Mouse (Mus musculus) hindbrain, embryonic 11.5 days (tissue): ENCODE measurements around the gene Fam187b. TPM values are rescaled to one million over a fixed set of nuclear protein-coding genes. Genes with fewer than 3 reads are reported as not detected.

Source experiments
- ATAC-seq: fragments of 200-750 bp; cut with Nextera tagmentation; 2 replicates; pipeline ENCODE4 v1.8.0; 2017; ENCODE audit warnings: mild to moderate bottlenecking, moderate TSS enrichment, moderate library complexity; ENCODE audit not compliant: low FRiP score
- DNase-seq: peaks from one replicate; pipeline ENCODE4 v3.0.0-alpha.2; 2015; ENCODE audit warnings: low spot score
- H3K27ac ChIP-seq: fragments of 300-500 bp; sonication (generic); 2 replicates; pipeline ENCODE4 v1.5.1; 2014; ENCODE audit warnings: mild to moderate bottlenecking, low read depth, low read length
- H3K27me3 ChIP-seq: fragments of 300-500 bp; sonication (generic); 2 replicates; pipeline ENCODE4 v1.6.1; 2014; ENCODE audit warnings: mild to moderate bottlenecking, low read length, moderate library complexity, mixed read lengths; ENCODE audit not compliant: control insufficient read depth, insufficient read depth
- H3K36me3 ChIP-seq: fragments of 300-500 bp; sonication (generic); 2 replicates; pipeline ENCODE4 v1.6.1; 2014; ENCODE audit warnings: mild to moderate bottlenecking, low read length, moderate library complexity, mixed read lengths; ENCODE audit not compliant: control insufficient read depth, insufficient read depth
- H3K4me1 ChIP-seq: fragments of 300-500 bp; sonication (generic); replicated peaks from 2 replicates; pipeline ENCODE4 v1.6.1; 2014; ENCODE audit warnings: low read length, mixed read lengths; ENCODE audit not compliant: control insufficient read depth, insufficient read depth
- H3K4me2 ChIP-seq: fragments of 300-500 bp; sonication (generic); replicated peaks from 2 replicates; pipeline ENCODE4 v1.6.1; 2014; ENCODE audit warnings: mild to moderate bottlenecking, low read depth, low read length
- H3K4me3 ChIP-seq: fragments of 300-500 bp; sonication (generic); 2 replicates; pipeline ENCODE4 v1.5.1; 2014; ENCODE audit warnings: low read depth, low read length
- H3K9ac ChIP-seq: fragments of 300-500 bp; sonication (generic); 2 replicates; pipeline ENCODE4 v1.6.1; 2014; ENCODE audit warnings: low read depth, low read length
- H3K9me3 ChIP-seq: fragments of 300-500 bp; sonication (generic); 2 replicates; pipeline ENCODE4 v1.6.1; 2016; ENCODE audit warnings: low read length; ENCODE audit not compliant: control insufficient read depth
- WGBS: fragments of 180-500 bp; shearing (Covaris S2); extraction: QIAGEN DNeasy Blood & Tissue Kit; methylation state at CpG from one replicate; pipeline ENCODE4 v1.1.7; 2014; 5-methylcytosine and 5-hydroxymethylcytosine counted together
- polyA plus RNA-seq: library from polyadenylated mRNA; unstranded; fragments of >200 nt; fragmentation: Nextera tagmentation; extraction: Ambion mirVana; gene quantifications from 2 replicates; pipeline ENCODE4 v1.2.1, GENCODE M21; 2014

Fam187b gene
- polyA plus RNA-seq, 1 experiment from 2014 or later: 0.59 TPM

DNA sequence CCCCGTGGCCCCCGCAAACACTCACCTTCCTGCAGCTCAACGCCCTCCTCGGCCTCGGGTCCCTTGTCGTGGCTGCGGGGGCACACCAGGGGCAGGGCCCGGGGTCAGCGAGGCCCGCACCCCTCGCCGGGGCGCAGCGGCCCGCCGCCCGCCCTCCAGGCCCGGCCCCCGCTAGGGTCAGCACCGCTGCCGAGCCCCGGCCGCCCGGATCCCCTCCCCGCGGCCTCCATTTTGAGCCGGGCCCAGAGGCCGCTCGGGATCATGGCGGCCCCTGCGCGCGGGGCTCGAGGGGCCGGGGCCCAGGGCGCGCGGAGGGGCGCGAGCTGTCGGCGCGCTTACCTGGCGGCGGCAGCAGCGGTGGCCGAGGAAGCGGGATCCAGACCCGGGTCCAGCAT is 17.2 kb upstream of the Fam187b start:
- Histone ChIP-seq H3K9me3 (no peaks in the 10 kb centered on the region), H3K4me1 (no peaks in the 10 kb centered on the region; the same call in 1 of the 2 replicates), H3K36me3 (peaks cover 14% of the 10 kb centered on the region), H3K9ac (peak overlapping the region; percentile 99), H3K27me3 (no peaks in the 10 kb centered on the region), H3K4me3 (peak overlapping the region; percentile 98), H3K27ac (peak overlapping the region; percentile 98), H3K4me2 (peak overlapping the region; percentile 85)
- WGBS: 0% methylated on average over 19 of the region's 49 CpGs
- DNase-seq: peak; percentile 68
- ATAC-seq: peak; percentile 50

DNA sequence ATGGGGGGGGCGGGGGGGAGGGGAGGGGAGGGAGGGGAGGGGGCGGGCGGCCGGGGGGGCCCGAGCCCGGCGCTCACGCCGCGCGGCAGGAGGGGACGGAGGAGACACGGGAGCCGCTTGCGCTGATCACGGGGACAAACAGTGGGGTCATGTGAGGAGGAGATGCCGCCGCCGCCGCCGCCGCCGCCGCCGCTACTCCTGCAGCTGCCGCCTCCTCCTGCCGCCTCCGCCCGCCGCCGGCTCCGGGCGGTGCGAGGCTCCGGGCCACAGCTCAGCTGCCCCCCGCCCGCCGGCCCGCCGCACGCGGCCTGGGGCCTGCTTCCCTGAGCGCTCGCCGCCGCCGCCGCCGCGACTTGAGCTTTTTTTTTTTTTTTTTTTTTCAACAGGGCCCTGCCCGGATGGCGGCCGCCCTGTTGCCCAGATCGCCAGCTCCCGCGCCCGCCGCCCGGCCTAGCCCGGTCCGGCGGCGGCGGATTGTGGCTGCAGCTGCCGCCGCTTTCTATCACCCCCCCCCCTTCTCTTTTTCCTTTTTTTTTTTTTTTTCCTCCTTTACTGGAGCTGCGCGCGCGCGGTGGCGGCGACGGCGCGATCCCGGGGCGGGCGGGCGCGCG is 16.7 kb upstream of the Fam187b start, which contains the start of gene Usf2:
Gene Usf2 (minus strand): TSS at position 48 of the 611 bp plus-strand sequence.
- ATAC-seq (peak; percentile 57), DNase-seq (peak; percentile 80)
- Histone ChIP-seq H3K27me3 (no peaks in the 10 kb centered on the region), H3K4me2 (peak within 1 kb of the TSS; percentile 85), H3K27ac (peak within 1 kb of the TSS; percentile 98), H3K36me3 (peaks cover 14% of the 10 kb centered on the region), H3K4me1 (no peaks in the 10 kb centered on the region; the same call in 1 of the 2 replicates), H3K4me3 (peak within 1 kb of the TSS; percentile 98), H3K9me3 (no peaks in the 10 kb centered on the region), H3K9ac (peak within 1 kb of the TSS; percentile 99)
- under 1% methylated on average over 41 of the region's 82 CpGs for WGBS

DNA sequence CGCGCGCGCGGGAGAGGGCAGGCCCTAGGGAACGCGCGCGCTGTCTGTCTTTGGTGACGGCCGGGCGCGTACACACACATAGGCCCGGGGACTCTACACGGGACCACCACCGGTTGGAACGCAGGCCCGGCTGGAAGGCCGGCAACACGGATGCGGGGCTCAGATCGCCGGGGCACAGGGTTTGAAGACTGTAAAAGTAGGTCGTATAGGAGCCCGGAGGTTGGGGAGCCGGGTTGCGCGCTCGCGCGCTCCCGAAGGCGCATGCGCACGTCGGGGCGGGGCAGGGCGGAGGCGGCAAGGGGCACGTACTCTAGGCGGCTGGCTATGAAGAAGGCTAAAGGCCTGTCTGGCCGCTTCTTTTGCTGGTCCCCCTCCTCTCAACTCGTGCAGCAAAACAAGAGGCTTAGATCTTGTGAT is 16.2 kb upstream of the Fam187b start:
- no peaks in the 10 kb centered on the region; the same call in 1 of the 2 replicates for H3K4me1 ChIP-seq
- H3K27ac ChIP-seq: peak overlapping the region; percentile 98
- H3K36me3 ChIP-seq: peaks cover 14% of the 10 kb centered on the region
- WGBS: 1% methylated on average over 42 of the region's 43 CpGs
- DNase-seq: peak; percentile 91
- H3K4me3 ChIP-seq: peak overlapping the region; percentile 98
- no peaks in the 10 kb centered on the region for H3K27me3 ChIP-seq
- H3K4me2 ChIP-seq: peak overlapping the region; percentile 85
- no peaks in the 10 kb centered on the region for H3K9me3 ChIP-seq
- peak; percentile 65 for ATAC-seq
- peak overlapping the region; percentile 99 for H3K9ac ChIP-seq

DNA sequence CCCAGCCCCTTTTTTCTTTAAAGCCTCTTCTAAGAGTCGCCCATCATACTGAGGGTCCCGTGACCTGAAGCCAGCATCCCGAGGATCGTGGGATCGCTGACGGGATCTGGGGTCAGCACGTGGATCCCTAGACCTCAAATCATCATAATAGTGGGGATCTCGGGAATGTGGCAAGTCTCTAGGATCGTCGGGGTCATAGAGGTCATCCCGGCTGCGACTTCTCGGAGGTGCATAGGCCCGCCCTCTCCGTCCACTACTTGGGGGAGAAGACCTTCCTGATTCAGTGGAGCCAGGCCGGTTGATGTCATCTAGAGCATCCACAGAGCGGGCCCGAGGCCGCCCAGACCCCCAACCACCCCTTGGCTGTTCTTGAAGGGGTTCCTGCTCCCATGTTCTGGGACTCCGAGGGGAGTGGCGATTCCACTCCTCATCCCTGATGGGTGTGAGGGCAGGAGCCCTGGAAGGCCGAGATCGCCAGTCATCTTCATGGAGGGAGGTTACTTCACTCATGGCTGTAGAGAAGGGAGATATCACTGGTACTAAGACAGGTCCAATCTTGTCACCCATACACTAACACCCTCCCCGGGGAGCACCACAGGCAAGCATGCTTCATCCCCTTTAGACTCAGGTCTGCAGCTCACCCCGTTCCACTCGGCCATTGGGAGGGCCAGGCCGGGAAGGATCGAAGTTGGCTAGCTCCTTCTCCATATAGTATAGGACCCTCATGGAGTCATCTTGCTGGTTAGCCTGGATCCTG is 15.3 kb upstream of the Fam187b start:
- DNase-seq: no peak
- Histone ChIP-seq H3K4me3 (peak overlapping the region; percentile 98), H3K36me3 (peaks cover 9% of the 10 kb centered on the region; the same call in 1 of the 2 replicates), H3K9me3 (no peaks in the 10 kb centered on the region), H3K27me3 (no peaks in the 10 kb centered on the region), H3K27ac (peak overlapping the region; percentile 98; the same call in 1 of the 2 replicates), H3K4me2 (peak overlapping the region; percentile 85), H3K4me1 (no peaks in the 10 kb centered on the region; the same call in 1 of the 2 replicates), H3K9ac (peak overlapping the region; percentile 99)
- ATAC-seq: no peak
- 71% methylated on average over 28 of the region's 28 CpGs for WGBS

- DNase-seq: no peak
- no peak for ATAC-seq
- no peak overlapping the region for H3K4me2 ChIP-seq
These were observed 14.6 kb upstream of the Fam187b start for GRCm38 (mm10) chr7:30958866-30959487.

GRCm38 (mm10) chr7:30959786-30960349 is 13.7 kb upstream of the Fam187b start:
- Histone ChIP-seq H3K4me2 (no peak overlapping the region), H3K27ac (no peak overlapping the region), H3K4me1 (no peaks in the 10 kb centered on the region; the same call in 1 of the 2 replicates), H3K9ac (no peak overlapping the region), H3K9me3 (no peaks in the 10 kb centered on the region), H3K27me3 (no peaks in the 10 kb centered on the region), H3K4me3 (no peak overlapping the region), H3K36me3 (no peaks in the 10 kb centered on the region)
- ATAC-seq (no peak), DNase-seq (no peak)
- WGBS: 88% methylated on average over 6 of the region's 6 CpGs

More at GRCm38 (mm10) chr7:30958866-30959487, 14.6 kb upstream of the Fam187b start:
- Histone ChIP-seq H3K36me3 (0 out of 2 replicates have a peak, but pooled peaks cover 3% of the 10 kb centered on the region), H3K9me3 (no peaks in the 10 kb centered on the region), H3K4me1 (no peaks in the 10 kb centered on the region; the same call in 1 of the 2 replicates), H3K4me3 (no peak overlapping the region), H3K9ac (no peak overlapping the region), H3K27me3 (no peaks in the 10 kb centered on the region), H3K27ac (no peak overlapping the region)
- WGBS: 98% methylated on average over 9 of the region's 9 CpGs

DNA sequence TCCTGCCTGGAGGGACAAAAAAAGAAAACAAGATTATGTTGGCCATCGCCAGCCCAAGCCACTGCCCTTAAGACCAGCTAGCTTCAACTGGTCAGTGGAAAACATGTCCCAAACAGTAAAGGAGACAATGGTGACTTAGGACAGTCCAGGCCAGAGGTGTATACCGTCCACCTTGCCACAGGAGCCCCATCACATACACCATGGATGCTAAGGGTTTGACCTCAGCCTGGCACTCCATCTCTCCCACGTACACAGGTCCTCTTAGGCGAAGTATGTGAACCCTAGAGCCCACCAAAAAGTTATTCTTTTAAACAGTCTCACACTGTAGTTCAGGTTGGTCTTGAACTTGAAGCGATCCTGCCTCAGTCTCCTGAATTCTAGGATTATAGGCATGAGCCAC is 10.7 kb upstream of the Fam187b start:
- H3K4me3 ChIP-seq: no peak overlapping the region
- H3K4me2 ChIP-seq: no peak overlapping the region
- H3K9ac ChIP-seq: no peak overlapping the region
- DNase-seq (no peak), ATAC-seq (no peak)
- WGBS: 90% methylated on average over 5 of the region's 5 CpGs
- no peaks in the 10 kb centered on the region for H3K9me3 ChIP-seq
- no peak overlapping the region for H3K27ac ChIP-seq
- no peaks in the 10 kb centered on the region for H3K4me1 ChIP-seq
- no peaks in the 10 kb centered on the region for H3K36me3 ChIP-seq
- H3K27me3 ChIP-seq: no peaks in the 10 kb centered on the region

DNA sequence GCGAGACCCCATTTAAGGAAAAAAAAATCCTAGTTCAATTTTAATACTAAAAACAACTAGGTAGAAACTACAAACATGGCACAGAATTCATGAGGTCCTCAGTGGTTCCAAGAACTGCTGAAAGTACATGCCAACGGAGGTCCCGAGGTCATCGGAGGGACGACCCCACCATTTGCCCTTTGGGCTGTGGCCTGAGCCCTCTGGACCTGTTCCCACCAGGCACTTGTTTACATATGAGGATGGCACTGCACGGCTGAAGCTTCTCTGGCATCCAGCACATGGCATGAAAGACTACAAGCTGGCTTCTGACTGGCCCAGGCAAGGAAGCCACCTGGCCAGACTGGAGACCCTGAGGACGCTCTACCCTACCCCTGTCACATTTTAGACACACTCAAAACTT is 9.2 kb upstream of the Fam187b start:
- WGBS: 91% methylated on average over 7 of the region's 7 CpGs
- Histone ChIP-seq H3K36me3 (no peaks in the 10 kb centered on the region), H3K9me3 (no peaks in the 10 kb centered on the region), H3K27ac (no peak overlapping the region), H3K27me3 (no peaks in the 10 kb centered on the region), H3K4me3 (no peak overlapping the region), H3K4me2 (no peak overlapping the region), H3K9ac (no peak overlapping the region), H3K4me1 (no peaks in the 10 kb centered on the region)
- DNase-seq (no peak), ATAC-seq (no peak)
